Mouse (Mus musculus) midbrain, embryonic 14.5 days (tissue): ENCODE results near the gene Hnrnpul1. TPM values are rescaled to one million over a fixed set of nuclear protein-coding genes. Genes with fewer than 3 reads are reported as not detected.
"Not testable (repeated sequence)": the region's sequence is repeated elsewhere in the genome, so short reads cannot be mapped to it uniquely, and the experiment has no call there.

Experiments used
- ATAC-seq: fragments of 200-750 bp; cut with Nextera tagmentation; 2 replicates; pipeline ENCODE4 v1.8.0; 2017; ENCODE audit warnings: moderate number of reproducible peaks, moderate library complexity; ENCODE audit not compliant: low FRiP score, low TSS enrichment
- DNase-seq: peaks from one replicate; pipeline ENCODE4 v3.0.0-alpha.2; 2015
- H3K27ac ChIP-seq: fragments of 300-500 bp; sonication (generic); replicated peaks from 2 replicates; pipeline ENCODE4 v1.5.1; 2014; ENCODE audit warnings: mild to moderate bottlenecking, low read depth, low read length, moderate library complexity
- H3K27me3 ChIP-seq: fragments of 300-500 bp; sonication (generic); 2 replicates; pipeline ENCODE4 v1.6.1; 2014; ENCODE audit warnings: low read length, control low read depth, mixed read lengths; ENCODE audit not compliant: control insufficient read depth, insufficient read depth
- H3K36me3 ChIP-seq: fragments of 300-500 bp; sonication (generic); 2 replicates; pipeline ENCODE4 v1.6.1; 2014; ENCODE audit warnings: low read length, control low read depth; ENCODE audit not compliant: control insufficient read depth, insufficient read depth
- H3K4me1 ChIP-seq: fragments of 300-500 bp; sonication (generic); 2 replicates; pipeline ENCODE4 v1.6.1; 2014; ENCODE audit warnings: mild to moderate bottlenecking, antibody characterized with exemption, low read length, control low read depth; ENCODE audit not compliant: control insufficient read depth, insufficient read depth
- H3K4me2 ChIP-seq: fragments of 300-500 bp; sonication (generic); 2 replicates; pipeline ENCODE4 v1.6.1; 2014; ENCODE audit warnings: mild to moderate bottlenecking, low read length, moderate library complexity
- H3K4me3 ChIP-seq: fragments of 300-500 bp; sonication (generic); replicated peaks from 2 replicates; pipeline ENCODE4 v1.5.1; 2014; ENCODE audit warnings: low read depth, low read length
- H3K9ac ChIP-seq: fragments of 300-500 bp; sonication (generic); replicated peaks from 2 replicates; pipeline ENCODE4 v1.6.1; 2014; ENCODE audit warnings: mild to moderate bottlenecking, low read length, moderate library complexity
- H3K9me3 ChIP-seq: fragments of 300-500 bp; sonication (generic); 2 replicates; pipeline ENCODE4 v1.6.1; 2016; ENCODE audit warnings: low read length, control low read depth, mixed read lengths; ENCODE audit not compliant: control insufficient read depth
- whole genome bisulfite sequencing: fragments of 180-500 bp; shearing (Covaris S2); extraction: QIAGEN DNeasy Blood & Tissue Kit; methylation state at CpG from one replicate; pipeline ENCODE4 v1.1.7; 2014; 5-methylcytosine and 5-hydroxymethylcytosine counted together
- polyA plus RNA-seq: library from polyadenylated mRNA; unstranded; fragments of >200 nt; fragmentation: Nextera tagmentation; extraction: Ambion mirVana; gene quantifications from 2 replicates; pipeline ENCODE4 v1.2.1, GENCODE M21; 2014

Hnrnpul1 gene
- polyA plus RNA-seq, 1 experiment from 2014 or later = 61.6 TPM

GRCm38 (mm10) chr7:25792966-25793365 is 38.4 kb upstream of the Hnrnpul1 start:
- H3K9ac ChIP-seq, H3K9me3 ChIP-seq, H3K4me2 ChIP-seq, ATAC-seq, H3K27ac ChIP-seq, H3K4me3 ChIP-seq, DNase-seq, H3K36me3 ChIP-seq, H3K27me3 ChIP-seq: not testable (repeated sequence)
- H3K4me1 ChIP-seq = peaks cover 13% of the 10 kb centered on the region
- 79% methylated on average over 9 of the region's 9 CpGs for WGBS

GRCm38 (mm10) chr7:25790615-25791014 is 36.1 kb upstream of the Hnrnpul1 start:
- no peak overlapping the region for H3K4me2 ChIP-seq
- H3K9me3 ChIP-seq = no peaks in the 10 kb centered on the region
- no peaks in the 10 kb centered on the region for H3K27me3 ChIP-seq
- H3K9ac ChIP-seq = no peak overlapping the region
- ATAC-seq (no peak), DNase-seq (no peak)
- no peak overlapping the region for H3K4me3 ChIP-seq
- H3K36me3 ChIP-seq = no peaks in the 10 kb centered on the region
- H3K27ac ChIP-seq = no peak overlapping the region
- WGBS = 81% methylated on average over 8 of the region's 8 CpGs
- peaks cover 13% of the 10 kb centered on the region for H3K4me1 ChIP-seq

GRCm38 (mm10) chr7:25789129-25789440 is 34.5 kb upstream of the Hnrnpul1 start:
- DNase-seq (no peak), ATAC-seq (0 out of 2 replicates have a peak, but pooled peaks have one; percentile 13)
- Histone ChIP-seq H3K9me3 (no peaks in the 10 kb centered on the region), H3K9ac (no peak overlapping the region), H3K27me3 (no peaks in the 10 kb centered on the region), H3K27ac (no peak overlapping the region), H3K4me2 (peak overlapping the region; percentile 67), H3K36me3 (no peaks in the 10 kb centered on the region), H3K4me3 (no peak overlapping the region), H3K4me1 (peaks cover 13% of the 10 kb centered on the region)
- 27% methylated on average over 3 of the region's 3 CpGs for WGBS

GRCm38 (mm10) chr7:25788220-25789128 is 33.9 kb upstream of the Hnrnpul1 start, which contains the start of gene Axl:
TSS of gene Axl (minus strand) at chr7:25788705.
- peak; percentile 81 for ATAC-seq
- Histone ChIP-seq H3K36me3 (no peaks in the 10 kb centered on the region), H3K4me1 (peaks cover 13% of the 10 kb centered on the region), H3K9ac (peak within 1 kb of the TSS; percentile 47), H3K4me2 (peak within 1 kb of the TSS; percentile 67), H3K4me3 (peak within 1 kb of the TSS; percentile 38), H3K9me3 (no peaks in the 10 kb centered on the region), H3K27ac (0 out of 2 replicates have a peak within 1 kb of the TSS, but pooled peaks have one; percentile 41), H3K27me3 (no peaks in the 10 kb centered on the region)
- DNase-seq = peak; percentile 67
- 2% methylated on average over 29 of the region's 30 CpGs for WGBS

GRCm38 (mm10) chr7:25787456-25788219 is 33.1 kb upstream of the Hnrnpul1 start:
- DNase-seq (peak; percentile 8), ATAC-seq (peak; percentile 10; the same call in 1 of the 2 replicates)
- Histone ChIP-seq H3K36me3 (no peaks in the 10 kb centered on the region), H3K4me1 (peaks cover 13% of the 10 kb centered on the region), H3K9me3 (no peaks in the 10 kb centered on the region), H3K4me3 (peak overlapping the region; percentile 38), H3K9ac (peak overlapping the region; percentile 47; the same call in 1 of the 2 replicates), H3K27me3 (no peaks in the 10 kb centered on the region), H3K4me2 (peak overlapping the region; percentile 67), H3K27ac (0 out of 2 replicates have a peak overlapping the region, but pooled peaks have one; percentile 41)
- WGBS = 25% methylated on average over 9 of the region's 9 CpGs

GRCm38 (mm10) chr7:25786974-25787373 is 32.4 kb upstream of the Hnrnpul1 start:
- H3K9me3 ChIP-seq = no peaks in the 10 kb centered on the region
- no peak for DNase-seq
- ATAC-seq = no peak
- H3K27ac ChIP-seq = no peak overlapping the region
- peaks cover 13% of the 10 kb centered on the region for H3K4me1 ChIP-seq
- no peak overlapping the region for H3K9ac ChIP-seq
- no peaks in the 10 kb centered on the region for H3K27me3 ChIP-seq
- no peak overlapping the region for H3K4me2 ChIP-seq
- 84% methylated on average over 4 of the region's 4 CpGs for WGBS
- no peaks in the 10 kb centered on the region for H3K36me3 ChIP-seq
- H3K4me3 ChIP-seq = no peak overlapping the region

GRCm38 (mm10) chr7:25785752-25786151 is 31.2 kb upstream of the Hnrnpul1 start:
- Histone ChIP-seq H3K9ac (no peak overlapping the region), H3K36me3 (no peaks in the 10 kb centered on the region), H3K4me2 (no peak overlapping the region), H3K4me1 (peaks cover 23% of the 10 kb centered on the region), H3K4me3 (no peak overlapping the region), H3K27me3 (no peaks in the 10 kb centered on the region), H3K9me3 (no peaks in the 10 kb centered on the region), H3K27ac (no peak overlapping the region)
- ATAC-seq (no peak), DNase-seq (no peak)
- 81% methylated on average over 4 of the region's 4 CpGs for WGBS

GRCm38 (mm10) chr7:25784808-25785207 is 30.3 kb upstream of the Hnrnpul1 start:
- WGBS = 34% methylated on average over 1 of the region's 1 CpGs
- no peaks in the 10 kb centered on the region for H3K27me3 ChIP-seq
- no peak overlapping the region for H3K4me3 ChIP-seq
- H3K4me2 ChIP-seq = no peak overlapping the region
- no peak overlapping the region for H3K27ac ChIP-seq
- ATAC-seq (no peak), DNase-seq (no peak)
- H3K36me3 ChIP-seq = no peaks in the 10 kb centered on the region
- no peak overlapping the region for H3K9ac ChIP-seq
- no peaks in the 10 kb centered on the region for H3K9me3 ChIP-seq
- H3K4me1 ChIP-seq = peaks cover 23% of the 10 kb centered on the region
